24 mouse cellular contexts compared by ENCODE assay signal in the genomic region with DNA sequence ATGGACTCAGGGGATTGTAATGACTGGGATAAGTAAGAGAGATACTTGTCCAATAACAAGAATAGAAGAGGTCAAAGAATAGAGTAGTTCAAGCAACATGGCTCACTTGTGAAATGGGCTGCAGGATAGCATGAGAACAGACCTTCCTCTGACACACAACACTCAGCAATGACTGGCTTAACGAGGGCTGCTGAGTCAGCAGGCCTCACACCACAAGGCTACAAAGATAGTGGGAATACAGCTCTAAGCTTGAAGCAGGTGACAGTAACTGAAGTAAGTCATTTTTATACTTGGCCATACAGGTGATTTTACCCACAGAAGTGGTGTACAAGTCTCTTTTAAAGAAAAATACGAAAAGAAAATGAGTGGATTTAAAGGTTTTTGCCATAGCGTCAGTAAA. TPM values are rescaled to one million over a fixed set of nuclear protein-coding genes. Genes with fewer than 3 reads are reported as not detected.
DNase-seq lines count a peak whose midpoint lies in the region; ATAC-seq and TF ChIP-seq lines count a peak whose summit lies in the region.
"Had no signal": no experiment of that assay in that cellular context is flagged by ENCODE, and none has a peak within 500 bp of the region (broad histone marks: within the 10 kb centered on the region; RNA-seq: fewer than 3 reads in every experiment).

No protein-coding gene starts in this region.

- H3K27me3 ChIP-seq in CH12.LX (replicated peaks) = no peaks in the 10 kb centered on the region
- no peaks in the 10 kb centered on the region for H3K27me3 ChIP-seq in MEL (ENCODE audit: control insufficient read depth in 1 of 2, insufficient read depth in 2 of 2, low read length in 2 of 2)
- no peaks in the 10 kb centered on the region for H3K27me3 ChIP-seq in kidney, embryonic 15.5 days
- H3K27me3 ChIP-seq: embryonic facial prominence, embryonic 13.5 days; forebrain, embryonic 12.5 days; forebrain, embryonic 15.5 days; hindbrain, embryonic 12.5 days; hindbrain, embryonic 15.5 days; intestine, embryonic 15.5 days had no signal

- H3K79me2 ChIP-seq in CH12.LX (replicated peaks; ENCODE audit: control insufficient read depth, extremely low read depth, insufficient read depth, poor library complexity, severe bottlenecking) (peaks cover 46% of the 10 kb centered on the region), MEL (ENCODE audit: control insufficient read depth, insufficient read depth, low read length, poor library complexity) (peaks cover 11% of the 10 kb centered on the region; the same call in 1 of the 2 replicates)

- TF ChIP-seq CTCF in CH12.LX (conservative IDR thresholded peaks at IDR 0.05 in 1 of 2, IDR thresholded peaks at IDR 0.05 in 1 of 2; ENCODE audit: low read depth in 2 of 2, low read length in 2 of 2) (no peak), MEL (IDR thresholded peaks at IDR 0.05 in 2 of 3, conservative IDR thresholded peaks at IDR 0.05 in 1 of 3; ENCODE audit: control insufficient read depth in 1 of 3, insufficient read depth in 1 of 3, low read depth in 2 of 3, low read length in 3 of 3, poor library complexity in 1 of 3, severe bottlenecking in 1 of 3) (no peak)

- H3K4me3 ChIP-seq in CH12.LX (replicated peaks in 1 of 3; ENCODE audit: low read depth in 2 of 3, low read length in 2 of 3, poor library complexity in 1 of 3) (no peak overlapping the region), MEL (ENCODE audit: control insufficient read depth in 1 of 2, insufficient read depth in 1 of 2, low read depth in 2 of 2, low read length in 2 of 2) (no peak overlapping the region)
- no peak overlapping the region for H3K4me3 ChIP-seq in kidney, embryonic 15.5 days (replicated peaks)
- H3K4me3 ChIP-seq: embryonic facial prominence, embryonic 10.5 days; embryonic facial prominence, embryonic 13.5 days; erythroblast, embryonic 14.5 days; forebrain, embryonic 12.5 days; forebrain, embryonic 15.5 days; heart, adult 2 months; hindbrain, embryonic 12.5 days; hindbrain, embryonic 15.5 days; intestine, embryonic 15.5 days had no signal

- in situ Hi-C loops in CH12.LX (cut with MboI; ENCODE audit: low pct_ligation_motif_present, low pct_unique_long_range_greater_than_20kb, low sequenced_read_pairs) = loop anchor here (25.0 kb wide), 1 partner anchor 411 kb away; no protein-coding TSS in a partner anchor

- ATAC-seq in kidney, embryonic 15.5 days (replicated peaks; ENCODE audit: low FRiP score) = no peak
- ATAC-seq: activated CD4-positive, CD25-positive, alpha-beta regulatory T cell, adult 4 months; forebrain, embryonic 15.5 days; intestine, embryonic 15.5 days had no signal

- no peak for TF ChIP-seq EP300 in CH12.LX (IDR thresholded peaks at IDR 0.05; ENCODE audit: low read length)
- no peak for TF ChIP-seq EP300 in MEL (IDR thresholded peaks at IDR 0.05; ENCODE audit: low read depth in 1 of 2, low read length in 2 of 2)

- H3K4me1 ChIP-seq in CH12.LX (ENCODE audit: control insufficient read depth in 1 of 2, insufficient read depth in 2 of 2) (peaks cover 3 to 39% of the 10 kb centered on the region in 2 experiments; a peak in 2 of 4 replicates), MEL (ENCODE audit: control insufficient read depth in 1 of 2, insufficient read depth in 2 of 2, low read length in 2 of 2) (peaks cover 0 to 6% of the 10 kb centered on the region in 2 experiments; a peak in 3 of 4 replicates)
- H3K4me1 ChIP-seq in kidney, embryonic 15.5 days = peaks cover 15% of the 10 kb centered on the region
- H3K4me1 ChIP-seq: embryonic facial prominence, embryonic 10.5 days; embryonic facial prominence, embryonic 13.5 days had no signal

- 83% methylated on average over 3 of the region's 3 CpGs for WGBS in kidney, embryonic 15.5 days

- H3K36me3 ChIP-seq in CH12.LX (replicated peaks in 1 of 2; ENCODE audit: control insufficient read depth in 1 of 2, insufficient read depth in 1 of 2, low read length in 1 of 2) (peaks cover 40 to 86% of the 10 kb centered on the region in 2 experiments), MEL (ENCODE audit: control insufficient read depth in 1 of 2, insufficient read depth in 2 of 2, low read length in 2 of 2) (peaks cover 2 to 6% of the 10 kb centered on the region in 2 experiments)
- peaks cover 48% of the 10 kb centered on the region for H3K36me3 ChIP-seq in kidney, embryonic 15.5 days

- no peak for TF ChIP-seq RAD21 in CH12.LX (IDR thresholded peaks at IDR 0.05; ENCODE audit: low read depth, low read length)
- no peak for TF ChIP-seq RAD21 in MEL (IDR thresholded peaks at IDR 0.05; ENCODE audit: low read depth, low read length)

- H3K27ac ChIP-seq in CH12.LX (ENCODE audit: insufficient read depth, low read depth) = no peak overlapping the region
- no peak overlapping the region for H3K27ac ChIP-seq in MEL (ENCODE audit: control insufficient read depth, low read depth, low read length)
- H3K27ac ChIP-seq in kidney, embryonic 15.5 days = no peak overlapping the region
- H3K27ac ChIP-seq: embryonic facial prominence, embryonic 10.5 days; embryonic facial prominence, embryonic 13.5 days; forebrain, embryonic 12.5 days; forebrain, embryonic 15.5 days; heart, adult 2 months; hindbrain, embryonic 12.5 days; hindbrain, embryonic 15.5 days; intestine, embryonic 15.5 days had no signal

- no peak overlapping the region for H3K9ac ChIP-seq in CH12.LX (ENCODE audit: insufficient read depth, low read depth)
- no peak overlapping the region for H3K9ac ChIP-seq in MEL (ENCODE audit: control insufficient read depth, low read depth, low read length, poor library complexity, severe bottlenecking)
- no peak overlapping the region for H3K9ac ChIP-seq in kidney, embryonic 15.5 days
- H3K9ac ChIP-seq: embryonic facial prominence, embryonic 13.5 days; forebrain, embryonic 12.5 days; forebrain, embryonic 15.5 days; hindbrain, embryonic 12.5 days; hindbrain, embryonic 15.5 days; intestine, embryonic 15.5 days had no signal

- DNase-seq in heart, adult 11 months = peak; percentile 35
- no peak for DNase-seq in heart, adult 8-10 months (ENCODE audit: low spot score)
- DNase-seq in CH12.LX (ENCODE audit: extremely low read depth) (no peak), MEL (ENCODE audit: low read depth, low spot score) (no peak)
- no peak for DNase-seq in cerebellum, adult 8-10 months
- DNase-seq: adrenal gland, postnatal 14 days; cerebellum, adult 18-20 months; cerebellum, adult 9-11 months; cerebellum, postnatal 25 days; embryo, embryonic 11 days; gastrocnemius, postnatal 25 days; heart, adult 2 months; kidney, adult 11 months had no signal

- no peak overlapping the region for H3K4me2 ChIP-seq in CH12.LX (ENCODE audit: insufficient read depth, low read depth, poor library complexity, severe bottlenecking)
- no peak overlapping the region for H3K4me2 ChIP-seq in kidney, embryonic 15.5 days
- H3K4me2 ChIP-seq: embryonic facial prominence, embryonic 13.5 days; forebrain, embryonic 12.5 days; forebrain, embryonic 15.5 days; heart, embryonic 11.5 days; hindbrain, embryonic 12.5 days; hindbrain, embryonic 15.5 days; intestine, embryonic 15.5 days had no signal

- H3K9me3 ChIP-seq in CH12.LX (replicated peaks; ENCODE audit: low read length) (no peaks in the 10 kb centered on the region), MEL (replicated peaks; ENCODE audit: insufficient read depth, low read length) (no peaks in the 10 kb centered on the region)
- no peaks in the 10 kb centered on the region for H3K9me3 ChIP-seq in kidney, embryonic 15.5 days (replicated peaks)
- H3K9me3 ChIP-seq: embryonic facial prominence, embryonic 10.5 days; embryonic facial prominence, embryonic 13.5 days; forebrain, embryonic 12.5 days; forebrain, embryonic 15.5 days; hindbrain, embryonic 12.5 days; hindbrain, embryonic 15.5 days; intestine, embryonic 15.5 days had no signal

- dilution Hi-C loops in CH12.LX (cut with MboI; ENCODE audit: extremely low pct_ligation_motif_present, extremely low pct_unique_long_range_greater_than_20kb, low sequenced_read_pairs) = no loop called here

- no peak for TF ChIP-seq POLR2A in CH12.LX (IDR thresholded peaks at IDR 0.05; ENCODE audit: low read depth, low read length)
- TF ChIP-seq POLR2A in MEL (IDR thresholded peaks at IDR 0.05; ENCODE audit: control insufficient read depth in 1 of 2, insufficient read depth in 1 of 2, low read depth in 1 of 2, low read length in 2 of 2, poor library complexity in 1 of 2) = no peak

TF ChIP-seq in CH12.LX, 34 proteins besides CTCF, POLR2A, EP300 and RAD21:
- no peak for TF ChIP-seq POLR2AphosphoS2 (IDR thresholded peaks at IDR 0.05; ENCODE audit: low read depth, low read length)
- peak; percentile 84 for TF ChIP-seq MAFK (IDR thresholded peaks at IDR 0.05; ENCODE audit: insufficient replicate concordance, low read length)
- no peak for TF ChIP-seq MEF2A (IDR thresholded peaks at IDR 0.05; ENCODE audit: borderline replicate concordance, low read depth, low read length)

TF ChIP-seq in MEL, 35 proteins besides CTCF, POLR2A, EP300 and RAD21:
- TF ChIP-seq MAFK (IDR thresholded peaks at IDR 0.05; ENCODE audit: borderline replicate concordance, low read depth, low read length) (peak; percentile 85), ZNF384 (IDR thresholded peaks at IDR 0.05; ENCODE audit: low read depth, low read length) (no peak)

RNA-seq across cellular contexts. Expression of a gene that starts 7.4 kb away (rescaled TPM):
- 10 to 100 TPM in 3 of 4 experiments, 1 to 10 TPM in 1; 9.7 to 13.1 (median 11.2) TPM for total RNA-seq in heart, adult 8-10 months (2022)
- total RNA-seq in CH12.LX (2012; rRNA removed) = 22.6 TPM in 2 replicates
- 25.0 and 27.0 TPM in 2 replicates for total RNA-seq in CH12.LX (2014; rRNA removed)
- 28.5 and 32.2 TPM in 2 replicates for polyA plus RNA-seq in CH12.LX (2012; ENCODE audit: insufficient read length, low read depth)
- 18.6 and 21.2 TPM in 2 replicates for total RNA-seq in MEL (2012; rRNA removed)
- polyA plus RNA-seq in MEL (2012; ENCODE audit: insufficient read depth in 1 of 2, insufficient read length in 2 of 2, low read depth in 1 of 2, low replicate concordance in 2 of 2, missing spikeins in 1 of 2) = 10 to 100 TPM in 1 of 2 experiments, not detected in 1; 22.7 TPM
- polyA plus RNA-seq in kidney, embryonic 15.5 days (2015; fragmentation: Nextera tagmentation; extraction: Ambion mirVana) = 46.6 and 50.0 TPM in 2 replicates

RNA-seq across cellular contexts. Expression of a gene that starts 7.5 kb away (rescaled TPM):
- total RNA-seq in heart, adult 8-10 months (2022) = 10 to 100 TPM; 42.2 to 45.8 (median 44.2) TPM
- total RNA-seq in CH12.LX (2012; rRNA removed) (42.0 and 54.3 TPM in 2 replicates), CH12.LX (2014; rRNA removed) (65.9 and 66.4 TPM in 2 replicates), MEL (2012; rRNA removed) (39.5 and 40.7 TPM in 2 replicates)
- polyA plus RNA-seq in CH12.LX (2012; ENCODE audit: insufficient read length, low read depth) (47.9 and 49.8 TPM in 2 replicates), MEL (2012; ENCODE audit: insufficient read depth in 1 of 2, insufficient read length in 2 of 2, low read depth in 1 of 2, low replicate concordance in 2 of 2, missing spikeins in 1 of 2) (10 to 100 TPM in 1 of 2 experiments, not detected in 1; 42.3 TPM)
- polyA plus RNA-seq in kidney, embryonic 15.5 days (2015; fragmentation: Nextera tagmentation; extraction: Ambion mirVana) = 81.7 and 84.0 TPM in 2 replicates
